Mouse (Mus musculus): Measurements from ENCODE around the gene Slit3.

- TF ChIP-seq CTCF (IDR thresholded peaks at IDR 0.05; ENCODE audit: low read depth) = no peak
- TF ChIP-seq EP300 (IDR thresholded peaks at IDR 0.05; ENCODE audit: low read depth) = no peak
Measured at GRCm38 (mm10) chr11:35361071-35361470, 240.0 kb downstream of the Slit3 start.
